Mouse (Mus musculus) C2C12 (cell line): ENCODE measurements around the gene Kif11.

Source experiments
- CTCF ChIP-seq: IDR thresholded peaks from one replicate; pipeline ENCODE4 v1.5.1; 2011; ENCODE audit not compliant: control insufficient read depth, insufficient read depth, insufficient read length
- FOSL1 ChIP-seq: IDR thresholded peaks from one replicate; pipeline ENCODE4 v1.8.0; 2011; ENCODE audit warnings: mild to moderate bottlenecking, low read length; ENCODE audit not compliant: poor library complexity, insufficient read depth, severe bottlenecking
- MAX ChIP-seq: IDR thresholded peaks from one replicate; pipeline ENCODE4 v1.6.1; 2011; ENCODE audit warnings: mild to moderate bottlenecking, control low read depth
- MYOD1 ChIP-seq: IDR thresholded peaks from one replicate; pipeline ENCODE4 v1.6.1; 2011; ENCODE audit warnings: low read depth; ENCODE audit not compliant: control insufficient read depth, insufficient read length
- USF1 ChIP-seq: IDR thresholded peaks from one replicate; pipeline ENCODE4 v1.6.1; 2011; ENCODE audit warnings: low read depth, mild to moderate bottlenecking, control low read depth, moderate library complexity

- TF ChIP-seq CTCF (no peak), USF1 (no peak), MAX (no peak), MYOD1 (no peak), FOSL1 (no peak)
These were observed 12.9 kb upstream of the Kif11 start for GRCm38 (mm10) chr19:37363128-37363939.
